Mouse (Mus musculus): Measurements from ENCODE around the gene Trim25.

Gene Trim25

DNA sequence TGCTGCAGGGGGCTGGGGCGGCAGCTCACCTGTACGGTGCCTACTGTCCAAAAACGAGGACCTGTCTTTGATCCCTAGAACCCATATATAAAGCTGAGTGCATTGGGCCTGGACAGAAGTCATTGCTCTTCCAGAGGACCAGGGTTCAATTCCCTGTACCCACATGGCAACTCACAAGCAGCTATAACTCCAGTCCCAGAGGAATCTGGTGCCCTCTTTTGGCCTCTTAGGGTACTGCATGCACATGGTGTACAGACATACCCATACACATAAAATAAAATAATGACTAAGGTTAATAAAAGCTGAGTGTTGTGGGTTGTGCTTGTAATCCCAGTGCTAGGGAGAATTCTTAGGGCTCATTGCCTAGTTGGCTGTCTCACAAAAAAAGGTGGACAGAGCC is 66.1 kb downstream of the Trim25 start:
- in situ Hi-C loops (cut with MboI, MseI): no loop called here

DNA sequence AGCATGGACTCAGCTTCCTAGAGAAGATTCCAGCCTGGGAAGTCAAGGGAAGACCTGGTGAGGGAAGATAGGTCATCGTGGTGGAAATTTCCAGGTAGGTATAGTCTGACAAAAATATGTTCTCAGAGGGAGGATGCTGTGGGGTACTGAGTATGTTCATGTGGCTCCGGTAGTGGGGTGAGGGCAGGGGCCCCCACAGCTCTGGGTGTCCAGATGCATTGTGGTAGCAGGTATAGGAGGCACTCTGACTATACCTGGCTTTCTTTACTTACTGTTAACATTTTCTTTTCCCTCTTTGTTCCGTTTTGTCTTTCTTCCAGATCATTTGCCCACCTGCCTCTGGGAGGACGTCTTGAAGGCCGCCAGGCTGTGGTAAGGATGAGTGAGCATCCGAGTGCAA is 67.0 kb downstream of the Trim25 start:
- in situ Hi-C loops (cut with MboI, MseI): no loop called here

DNA sequence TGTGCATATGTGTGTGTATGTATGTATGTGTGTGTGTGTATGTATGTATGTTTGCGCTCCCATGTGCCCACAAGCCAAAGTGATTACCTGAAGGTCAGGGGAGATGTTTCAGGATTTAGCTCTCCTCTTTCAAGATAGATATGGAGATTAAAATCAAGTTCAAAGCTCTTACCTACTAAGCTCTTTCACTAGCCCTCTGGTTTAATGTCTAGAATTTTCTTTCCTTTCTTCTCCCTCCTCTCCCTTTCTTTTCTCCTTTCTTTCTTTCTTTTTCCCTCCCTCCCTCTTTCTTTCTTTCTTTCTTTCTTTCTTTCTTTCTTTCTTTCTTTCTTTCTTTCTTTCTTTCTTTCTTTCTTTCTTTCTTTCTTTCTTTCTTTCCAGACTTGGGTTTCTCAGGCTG is 67.6 kb downstream of the Trim25 start, which contains the start of gene Dgke:
Dgke (minus strand) TSS at position 101 of the 400 bp plus-strand sequence.
- in situ Hi-C loops (cut with MboI, MseI): no loop called here

DNA sequence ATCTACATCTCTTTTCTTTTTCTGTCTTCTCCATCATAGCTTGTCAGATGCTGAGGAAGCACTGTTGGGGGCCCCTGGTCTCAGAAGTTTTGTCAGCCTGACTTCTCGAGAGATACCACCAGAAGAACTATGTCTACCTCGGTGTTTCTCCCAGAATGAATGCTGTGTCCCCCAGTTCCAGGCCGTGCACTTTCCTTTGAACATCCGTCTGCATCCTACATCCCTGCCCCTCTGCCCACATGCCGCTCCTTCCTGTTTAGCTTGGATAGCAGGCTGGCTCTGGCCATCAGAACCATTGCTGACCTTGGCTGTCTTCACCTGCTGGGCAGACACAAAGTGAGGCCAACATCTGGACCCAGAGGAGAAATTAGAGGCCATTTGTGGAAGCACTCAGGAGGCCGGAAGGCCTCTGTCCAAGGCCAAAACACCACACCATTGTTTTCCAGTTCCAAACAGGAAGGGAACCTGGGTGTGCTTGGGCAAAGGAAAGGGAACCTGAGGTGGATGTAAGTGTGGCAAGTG is 68.2 kb downstream of the Trim25 start:
- in situ Hi-C loops (cut with MboI, MseI): no loop called here

DNA sequence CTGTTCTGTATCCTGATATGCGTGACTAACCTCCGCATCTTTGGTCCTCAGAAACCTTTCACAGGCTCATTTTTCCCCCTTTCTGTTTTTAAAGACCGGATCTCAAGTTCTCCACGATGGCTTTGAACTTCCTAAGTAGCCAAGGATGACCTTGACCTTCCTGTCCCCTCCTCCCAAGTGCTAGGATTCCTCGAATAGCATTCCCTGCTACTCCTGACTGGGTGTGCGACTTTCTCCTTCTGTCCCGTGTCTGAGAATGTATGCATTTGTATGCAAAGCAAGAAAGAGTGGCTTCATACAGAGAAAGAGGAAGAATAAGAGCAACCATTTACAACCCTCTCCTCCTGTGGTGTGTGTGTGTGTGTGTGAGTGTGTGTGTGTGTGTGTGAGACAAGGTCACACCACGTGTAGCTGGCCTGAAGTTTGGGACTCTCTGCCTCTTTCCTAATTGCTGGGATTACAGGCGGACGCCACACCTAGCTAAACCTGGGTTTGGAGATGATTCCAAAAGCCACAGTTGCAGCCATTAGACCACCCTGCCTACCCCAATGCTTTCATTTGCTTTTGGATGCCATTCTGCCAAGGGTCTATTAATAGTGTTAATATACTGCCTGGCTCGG is 68.8 kb downstream of the Trim25 start:
- in situ Hi-C loops (cut with MboI, MseI): no loop called here

DNA sequence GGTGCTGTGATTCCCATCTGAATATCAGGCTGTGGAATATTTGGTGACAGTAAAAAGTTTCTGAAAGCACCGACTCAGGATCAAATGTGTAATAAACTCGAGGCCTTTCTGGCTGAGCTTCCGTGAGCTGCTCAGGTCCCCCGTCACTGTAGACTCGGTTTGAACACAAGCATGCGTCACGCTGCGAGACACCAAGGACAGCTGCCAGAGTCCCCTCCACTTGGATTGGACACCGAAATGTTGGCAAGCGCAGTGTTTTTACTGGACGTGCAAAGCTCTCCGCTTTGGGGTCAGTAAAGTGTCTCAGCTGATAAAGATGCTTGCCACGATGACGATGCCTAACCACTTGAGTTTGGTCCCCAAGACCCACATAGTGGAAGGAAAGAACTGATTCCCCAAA is 69.5 kb downstream of the Trim25 start:
- in situ Hi-C loops (cut with MboI, MseI): no loop called here

DNA sequence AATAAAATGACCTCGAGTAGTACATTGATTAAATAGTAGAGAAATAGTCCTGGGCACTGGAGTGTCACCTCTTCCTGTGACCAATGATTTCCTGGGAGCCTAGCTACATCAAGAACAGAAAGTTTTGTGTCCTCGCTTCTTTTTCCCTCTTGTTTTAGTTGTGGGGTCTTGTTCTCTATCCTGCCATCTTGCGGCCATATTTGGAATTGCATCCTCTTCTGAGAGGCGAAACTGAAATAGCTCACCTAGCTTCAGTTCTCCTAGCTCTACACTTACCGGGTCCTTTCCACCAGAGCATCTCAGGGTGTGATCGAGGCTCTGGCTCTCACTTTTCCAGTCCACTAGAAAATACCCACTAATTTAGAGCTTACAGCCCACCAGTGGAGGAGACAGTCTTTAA is 70.1 kb downstream of the Trim25 start:
- in situ Hi-C loops (cut with MboI, MseI): no loop called here
